Mouse (Mus musculus): Measurements from ENCODE around the gene Gm49396.

Gene Gm49396

DNA sequence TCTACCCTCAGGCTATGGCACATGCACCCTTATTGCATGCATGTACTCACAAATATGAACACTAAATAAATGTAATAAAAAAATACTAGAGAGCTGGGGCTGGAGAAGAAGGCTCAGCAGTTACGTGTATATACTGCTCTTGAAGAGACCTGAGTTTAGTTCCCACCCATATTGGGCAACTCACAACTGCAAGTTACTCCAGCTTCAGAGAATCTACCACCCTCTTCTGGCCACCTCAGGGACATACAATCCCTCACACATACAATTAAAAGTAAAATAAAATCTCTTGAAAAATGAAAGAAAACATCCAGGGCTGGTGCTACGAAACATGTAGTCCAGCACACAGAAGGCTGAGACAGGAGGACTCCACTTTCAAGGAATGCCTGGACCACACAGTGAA, 51.3 kb downstream of the Gm49396 start:
- no peak for DNase-seq

DNA sequence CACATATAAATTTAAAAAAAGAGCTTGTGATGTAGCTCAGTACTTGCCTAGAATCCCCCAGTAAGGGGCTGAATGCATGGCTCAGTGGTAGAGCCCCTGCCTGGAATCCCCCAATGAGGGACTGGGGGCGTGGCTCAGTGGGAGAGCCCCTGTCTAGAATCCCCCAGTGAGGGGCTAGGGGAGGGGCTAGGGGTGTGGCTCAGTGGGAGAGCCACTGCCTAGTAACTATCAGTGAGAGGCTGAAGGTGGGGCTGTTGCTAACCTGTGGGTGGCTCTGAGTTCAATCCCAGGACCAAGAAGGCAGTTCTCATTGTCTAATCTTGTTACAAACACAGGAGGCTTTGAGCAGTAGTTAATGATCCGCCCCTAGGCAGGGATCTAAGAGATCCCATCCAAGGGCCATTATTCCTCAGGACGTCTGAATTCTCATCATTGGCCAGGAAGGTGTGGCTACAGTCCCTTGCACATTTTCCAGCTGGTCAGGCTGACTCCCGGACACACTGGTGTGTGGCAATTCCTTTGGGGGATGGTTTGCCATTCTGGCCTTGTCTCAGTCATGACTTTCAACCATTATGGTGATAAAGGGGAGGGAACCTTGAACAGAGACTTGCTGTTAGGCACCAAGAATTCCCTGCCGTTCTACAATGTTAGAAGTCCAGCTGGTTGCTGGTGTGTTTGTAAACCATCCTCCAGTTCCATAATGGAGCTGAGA, 52.1 kb downstream of the Gm49396 start:
- DNase-seq = no peak

Measured in spleen, adult 18-20 months (tissue).